Comparison of ENCODE assay signal across 9 mouse cellular contexts in the genomic region with DNA sequence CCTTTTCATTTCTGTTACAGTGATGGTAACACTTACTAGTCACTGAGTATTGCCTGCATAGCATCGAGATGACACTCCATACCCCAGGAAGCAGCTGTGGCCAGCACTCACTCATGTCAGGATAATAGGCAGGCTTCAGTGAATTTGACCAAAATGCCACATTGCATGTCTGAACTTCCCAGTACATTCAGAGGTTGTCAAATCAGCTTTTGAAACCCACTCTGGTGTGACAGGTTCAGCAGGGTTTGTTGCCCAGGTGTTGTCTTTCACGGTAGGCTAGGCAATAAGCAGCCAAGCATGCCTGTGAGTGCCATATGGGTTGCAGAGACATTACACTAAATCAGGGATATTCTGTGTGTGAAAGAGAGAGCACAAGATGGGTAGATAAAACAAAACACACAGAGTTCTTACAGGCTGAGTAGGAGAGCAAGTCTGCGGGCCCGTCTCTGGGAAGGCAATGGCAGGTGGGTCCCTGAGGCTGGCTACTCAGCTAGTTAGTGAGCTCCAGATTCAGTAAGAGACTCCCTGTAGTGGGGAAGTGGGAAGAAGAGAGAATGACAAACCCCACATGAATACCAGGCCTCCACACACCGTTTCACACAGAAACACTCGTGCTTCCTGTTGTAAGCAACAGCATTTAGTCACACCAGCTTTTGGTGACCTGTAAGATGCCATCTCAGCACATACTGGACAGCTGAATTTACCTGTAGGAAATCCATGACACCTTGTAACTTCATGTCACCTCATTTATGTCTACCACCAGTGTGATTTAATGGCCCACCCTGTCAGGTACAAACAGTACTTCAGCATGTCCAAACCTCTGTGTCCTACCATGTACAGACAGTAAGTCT.
A peak's percentile ranks its signal among the peaks of the same experiment; 100 is the strongest.
DNase-seq lines count a peak whose midpoint lies in the region; ATAC-seq lines count a peak whose summit lies in the region.
"Had no signal": no experiment of that assay in that cellular context is flagged by ENCODE, and none has a peak within 500 bp of the region (broad histone marks: within the 10 kb centered on the region; RNA-seq: fewer than 3 reads in every experiment).

No protein-coding gene starts in this region.

- ATAC-seq in midbrain, embryonic 16.5 days = no peak
- ATAC-seq in forebrain, embryonic 16.5 days = peak; percentile 44; the same call in 1 of the 2 replicates

- H3K27me3 ChIP-seq in midbrain, embryonic 10.5 days (ENCODE audit: low read depth, poor library complexity, severe bottlenecking) = no peaks in the 10 kb centered on the region
- H3K27me3 ChIP-seq in midbrain, embryonic 16.5 days (ENCODE audit: control insufficient read depth, insufficient read depth, low read depth, low read length) = no peaks in the 10 kb centered on the region
- no peaks in the 10 kb centered on the region for H3K27me3 ChIP-seq in forebrain, embryonic 16.5 days (replicated peaks; ENCODE audit: control insufficient read depth, insufficient read depth, low read length)

- peak overlapping the region; percentile 33; the same call in 1 of the 2 replicates for H3K27ac ChIP-seq in midbrain, embryonic 10.5 days (replicated peaks)
- H3K27ac ChIP-seq in midbrain, embryonic 16.5 days (ENCODE audit: low read length) = no peak overlapping the region
- H3K27ac ChIP-seq in forebrain, embryonic 16.5 days (ENCODE audit: low read length) = no peak overlapping the region

- H3K4me2 ChIP-seq in midbrain, embryonic 16.5 days (ENCODE audit: low read length) = no peak overlapping the region
- no peak overlapping the region for H3K4me2 ChIP-seq in forebrain, embryonic 16.5 days (ENCODE audit: low read length)

- no peak for DNase-seq in midbrain, embryonic 10.5 days (ENCODE audit: low spot score)
- DNase-seq in cerebellum, adult 8-10 months = peak; percentile 17
- DNase-seq in retina, postnatal 1 day = peak; percentile 76
- DNase-seq in right cerebral cortex, postnatal 4 days = no peak
- DNase-seq in lung, postnatal 36 days = no peak
- DNase-seq: spleen, adult 18-20 months; thymus, adult 2 months had no signal

- H3K36me3 ChIP-seq in midbrain, embryonic 10.5 days = no peaks in the 10 kb centered on the region
- no peaks in the 10 kb centered on the region for H3K36me3 ChIP-seq in midbrain, embryonic 16.5 days (ENCODE audit: control insufficient read depth, insufficient read depth, low read length)
- no peaks in the 10 kb centered on the region for H3K36me3 ChIP-seq in forebrain, embryonic 16.5 days (ENCODE audit: control insufficient read depth, insufficient read depth)

- WGBS in midbrain, embryonic 10.5 days = 80% methylated on average over 6 of the region's 6 CpGs
- WGBS in midbrain, embryonic 16.5 days = 56% methylated on average over 6 of the region's 6 CpGs
- WGBS in forebrain, embryonic 16.5 days = 55% methylated on average over 6 of the region's 6 CpGs

- no peak overlapping the region for H3K9ac ChIP-seq in midbrain, embryonic 16.5 days (ENCODE audit: low read depth, low read length)
- no peak overlapping the region for H3K9ac ChIP-seq in forebrain, embryonic 16.5 days (replicated peaks; ENCODE audit: low read depth, low read length)

- H3K4me3 ChIP-seq in midbrain, embryonic 10.5 days = no peak overlapping the region
- H3K4me3 ChIP-seq in midbrain, embryonic 16.5 days (ENCODE audit: low read depth, low read length) = no peak overlapping the region
- H3K4me3 ChIP-seq in forebrain, embryonic 16.5 days (replicated peaks; ENCODE audit: low read length) = no peak overlapping the region

- H3K9me3 ChIP-seq in midbrain, embryonic 10.5 days (replicated peaks) = no peaks in the 10 kb centered on the region
- no peaks in the 10 kb centered on the region for H3K9me3 ChIP-seq in midbrain, embryonic 16.5 days (replicated peaks; ENCODE audit: control insufficient read depth, low read length, poor library complexity, severe bottlenecking)
- H3K9me3 ChIP-seq in forebrain, embryonic 16.5 days (ENCODE audit: control insufficient read depth, low read length) = no peaks in the 10 kb centered on the region

- peaks cover 19% of the 10 kb centered on the region for H3K4me1 ChIP-seq in midbrain, embryonic 10.5 days
- peaks cover 8% of the 10 kb centered on the region for H3K4me1 ChIP-seq in midbrain, embryonic 16.5 days (ENCODE audit: control insufficient read depth, insufficient read depth, low read length)
- H3K4me1 ChIP-seq in forebrain, embryonic 16.5 days (replicated peaks; ENCODE audit: control insufficient read depth, insufficient read depth, low read length) = peaks cover 16% of the 10 kb centered on the region; the same call in 1 of the 2 replicates

Comparison
In these comparisons a context has a peak if more than half of its experiments do, and no peak if none do; other contexts are left out.
1. DNase-seq: peak in cerebellum, adult 8-10 months (single experiment) and retina, postnatal 1 day (single experiment); none in midbrain, embryonic 10.5 days (single experiment), right cerebral cortex, postnatal 4 days (single experiment) and lung, postnatal 36 days (single experiment).